Mouse (Mus musculus): Measurements from ENCODE around the gene Nfyb.

Nfyb gene

DNA sequence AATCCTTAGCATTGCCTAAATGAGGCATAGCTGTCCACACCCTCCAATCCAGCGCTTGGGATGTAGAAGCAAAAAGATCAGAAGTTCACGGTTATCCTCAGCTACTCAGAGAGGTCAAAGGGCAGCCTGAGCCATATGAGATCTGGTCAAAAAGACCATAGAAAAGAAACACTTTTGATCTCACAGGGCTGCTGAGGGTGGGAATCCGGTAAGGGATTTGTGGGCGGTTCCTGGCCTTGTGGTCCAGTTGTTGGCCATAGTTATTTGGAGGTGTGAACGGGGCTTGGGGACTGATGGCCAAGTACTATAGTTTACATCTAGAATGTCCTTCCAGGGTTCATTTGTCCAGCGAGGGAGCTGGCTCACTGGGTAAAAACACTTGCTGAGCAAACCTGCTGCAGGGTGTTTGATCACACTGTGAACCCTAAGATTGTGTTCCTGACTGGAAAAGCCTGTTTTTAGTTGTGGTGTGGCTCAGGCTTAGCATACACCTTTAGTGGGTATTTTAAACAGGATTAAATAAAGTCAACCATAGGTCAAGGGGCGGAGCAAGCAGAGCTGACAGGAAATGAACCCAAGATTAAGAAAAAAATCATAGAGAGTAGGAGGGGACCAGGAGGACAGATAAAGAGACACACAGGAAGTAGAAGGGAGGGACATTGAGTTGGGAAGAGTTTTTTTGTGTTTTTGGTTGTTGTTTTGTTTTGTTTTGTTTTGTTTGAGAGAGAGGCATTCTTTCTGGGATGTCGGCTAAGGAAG lies 15.0 kb upstream of the Nfyb start:
- no peak for DNase-seq

DNA sequence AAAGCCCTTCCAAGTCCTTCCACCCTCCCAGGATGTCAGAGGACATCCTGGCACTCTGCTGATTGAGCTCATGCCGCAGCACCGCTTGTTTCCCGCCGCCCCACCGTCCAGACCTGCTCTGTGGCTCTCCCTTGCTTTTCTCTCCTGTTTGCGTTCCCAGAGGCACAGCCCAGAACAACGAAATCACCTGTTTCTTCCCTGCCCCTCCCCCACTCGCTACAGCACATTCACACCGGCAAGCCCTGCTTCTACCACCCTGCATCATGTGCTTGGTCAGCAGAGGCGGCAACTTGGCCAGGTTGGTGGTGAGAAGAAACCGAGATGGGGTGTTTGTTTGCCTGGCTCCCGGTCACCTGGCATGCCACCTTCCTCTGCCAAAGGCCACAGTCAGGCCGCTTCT lies 13.9 kb upstream of the Nfyb start:
- DNase-seq, result peak; percentile 63

DNA sequence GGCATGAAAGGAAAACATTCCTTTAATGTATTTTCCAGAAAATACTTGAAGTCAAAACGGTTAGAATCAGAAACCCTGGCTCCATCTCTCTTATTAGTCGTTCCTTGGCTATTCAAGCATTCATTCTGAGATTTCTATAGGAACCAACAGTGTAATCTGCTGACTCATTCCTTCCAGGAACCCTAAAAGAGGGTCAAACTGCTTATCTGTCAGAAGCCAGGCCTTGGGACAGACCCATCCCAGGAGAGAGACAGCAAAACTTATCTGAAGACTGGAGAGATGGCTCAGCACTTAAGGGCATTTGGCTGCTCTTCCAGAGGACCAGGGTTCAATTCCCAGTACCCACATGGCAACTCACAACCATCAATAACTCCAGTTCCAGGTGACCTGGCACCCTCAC lies 13.1 kb upstream of the Nfyb start:
- DNase-seq, result no peak

DNA sequence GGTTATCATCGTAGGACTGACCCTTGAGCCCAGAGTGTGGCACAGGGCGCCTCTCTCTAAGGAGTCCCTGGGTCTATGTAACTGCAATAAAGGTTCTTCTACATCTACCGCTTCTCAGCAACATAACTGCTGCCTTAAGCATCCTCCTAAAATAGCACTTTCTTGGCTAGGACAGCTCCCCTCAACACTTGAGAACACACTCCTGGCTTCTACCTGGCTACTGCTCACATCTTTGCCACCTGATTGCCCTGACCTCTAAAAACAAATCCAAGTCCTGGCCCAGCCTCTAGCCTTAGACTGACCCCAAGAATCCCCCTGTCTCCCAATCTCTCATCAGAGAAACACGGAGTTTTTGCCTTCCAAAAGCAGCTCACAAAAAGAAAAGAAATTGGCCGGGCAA lies 10.9 kb upstream of the Nfyb start:
- no peak for DNase-seq

DNA sequence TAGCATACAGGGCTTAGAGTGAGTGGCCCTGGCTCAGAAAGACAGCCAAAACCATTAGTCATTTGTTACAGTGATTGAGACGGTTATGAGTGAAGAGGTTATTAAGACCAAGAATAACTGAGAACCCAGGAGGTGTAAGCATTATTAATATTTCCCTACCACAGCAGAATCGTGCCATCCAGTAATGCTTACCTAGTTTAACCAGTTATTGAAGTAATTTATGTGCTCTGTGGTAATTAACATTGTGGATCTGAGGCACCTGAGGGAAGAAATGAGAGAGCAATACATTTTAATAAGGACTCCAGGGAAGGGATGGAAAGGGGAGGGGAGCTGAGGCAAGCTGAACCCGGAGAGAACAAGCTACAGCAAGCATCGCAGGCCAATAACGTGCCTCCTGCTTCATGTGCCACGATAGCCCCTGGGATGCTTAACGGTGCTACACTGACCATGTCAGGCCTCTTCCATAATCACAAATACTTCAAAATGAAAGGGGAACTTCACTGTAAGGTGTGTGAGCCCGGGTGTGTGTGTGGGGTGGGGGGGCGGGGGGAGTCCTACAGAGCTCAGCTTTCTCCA lies 7.7 kb upstream of the Nfyb start:
- DNase-seq, result no peak

DNA sequence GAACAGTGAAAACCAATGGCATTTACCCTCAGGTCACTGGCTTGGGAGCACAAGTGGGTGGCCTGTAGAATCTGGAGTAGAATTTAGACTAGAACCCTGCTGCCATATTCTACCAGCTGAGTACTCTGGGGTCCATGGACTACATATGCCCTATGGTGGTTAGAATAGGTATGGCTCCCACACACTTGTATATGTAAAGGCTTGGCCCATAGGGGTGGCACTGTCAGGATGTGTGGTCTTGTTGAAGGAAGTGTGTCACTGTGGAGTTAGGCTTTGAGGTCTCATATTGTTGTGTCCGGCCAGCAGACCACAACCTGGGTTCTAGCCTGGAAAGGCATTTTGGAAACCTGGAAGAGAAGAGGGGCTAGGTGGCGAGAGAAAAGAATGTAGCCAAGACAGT lies 6.8 kb upstream of the Nfyb start:
- DNase-seq, result no peak

DNA sequence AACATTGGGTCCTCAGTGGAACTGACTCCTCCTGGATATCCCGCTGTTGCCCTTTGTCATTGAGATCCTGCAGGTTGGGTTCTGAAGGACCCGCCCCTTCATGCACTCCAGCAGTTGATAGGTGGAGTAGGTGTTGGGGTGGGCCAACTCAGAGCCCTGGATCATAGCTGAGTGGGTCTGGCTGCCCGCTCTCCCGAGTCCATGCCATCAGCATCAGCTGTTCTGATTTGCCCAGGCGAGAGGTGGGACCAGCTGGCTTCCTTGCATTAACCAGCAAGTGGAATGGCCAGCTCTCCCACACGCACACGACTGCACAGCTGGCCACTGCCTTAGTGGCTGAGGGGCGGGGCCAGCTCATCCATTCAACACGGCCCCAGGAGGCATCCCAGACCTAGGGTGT lies 5.0 kb upstream of the Nfyb start:
- no peak for DNase-seq

DNA sequence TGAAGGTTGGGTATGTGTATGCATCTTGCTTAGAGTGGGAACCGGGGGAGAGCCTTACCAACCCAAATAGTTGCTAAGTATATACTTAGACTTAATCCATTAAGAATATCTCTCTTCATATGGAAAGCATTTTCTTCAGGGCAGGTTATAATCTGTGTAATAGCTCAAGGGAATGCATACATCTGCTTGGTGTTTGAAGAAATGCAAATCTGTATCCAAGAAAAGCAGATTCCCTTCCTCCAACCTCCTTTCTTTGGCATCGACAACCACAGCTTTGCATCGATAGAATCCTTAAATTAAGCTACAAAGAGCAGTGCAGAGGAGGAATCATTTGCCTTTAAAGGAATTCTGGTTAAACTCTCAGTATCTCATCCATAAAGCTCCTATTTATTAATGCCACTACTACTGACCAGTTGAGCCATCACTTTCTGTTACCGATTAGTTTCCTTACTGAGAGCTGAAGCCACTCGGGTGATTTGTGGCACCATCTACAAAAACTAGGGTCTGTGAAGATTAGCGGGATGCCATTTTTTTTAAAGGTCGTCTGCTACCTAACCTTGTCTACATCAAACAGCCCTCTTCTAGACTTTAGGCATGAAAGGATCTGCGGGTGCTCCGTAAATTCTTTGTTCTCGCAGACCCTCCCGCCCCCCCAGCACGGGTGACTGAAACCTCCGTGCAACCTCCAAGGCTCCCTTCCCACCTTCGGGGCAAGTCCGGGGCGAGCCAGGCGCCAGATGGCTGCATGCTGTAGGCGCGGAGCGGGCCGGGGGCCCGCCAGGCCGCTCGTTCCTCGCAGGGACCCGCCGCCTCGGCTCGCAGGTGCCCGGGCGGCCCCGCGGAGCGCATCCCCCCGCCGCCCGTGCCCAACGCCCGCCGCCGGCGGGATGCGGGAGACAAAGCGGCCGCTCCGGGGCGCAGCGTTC lies 925 bp downstream of the Nfyb start:
- peak; percentile 60 for DNase-seq

DNA sequence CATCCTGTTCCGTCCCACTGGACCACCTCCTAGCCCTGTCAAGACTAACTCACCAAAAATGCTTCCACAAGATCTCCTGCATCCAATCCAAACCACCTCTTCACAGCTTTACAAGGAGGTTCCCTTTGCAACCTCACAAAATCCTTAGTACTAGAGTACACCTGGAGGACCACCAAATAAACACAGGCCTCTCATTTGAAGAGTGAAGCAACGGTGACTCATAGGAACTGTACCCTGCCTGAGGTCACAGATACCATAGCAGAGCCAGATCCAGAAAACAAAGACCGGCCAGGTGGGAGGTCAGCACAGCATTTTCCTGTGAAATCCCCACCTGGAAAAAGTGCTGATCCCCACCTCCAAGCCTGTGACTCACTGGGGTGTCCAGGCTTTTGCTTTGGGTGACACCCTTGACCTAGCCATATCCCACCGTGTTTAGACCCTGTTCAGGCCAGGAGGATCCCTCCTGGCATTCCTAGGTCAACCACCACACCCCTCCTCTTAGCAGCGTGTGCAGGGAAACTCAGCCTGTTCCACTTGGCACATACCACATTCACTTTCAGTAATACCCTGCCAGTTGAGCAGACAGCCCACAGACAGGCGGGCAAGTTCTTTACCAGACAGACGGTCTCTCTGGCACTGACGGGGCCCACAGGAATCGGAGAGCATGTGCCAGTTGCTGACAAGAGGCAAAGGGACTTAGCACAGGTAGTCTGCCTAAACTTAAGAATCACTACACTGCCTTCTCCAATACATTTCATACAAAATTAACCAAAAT lies 2.7 kb downstream of the Nfyb start:
- no peak for DNase-seq

DNA sequence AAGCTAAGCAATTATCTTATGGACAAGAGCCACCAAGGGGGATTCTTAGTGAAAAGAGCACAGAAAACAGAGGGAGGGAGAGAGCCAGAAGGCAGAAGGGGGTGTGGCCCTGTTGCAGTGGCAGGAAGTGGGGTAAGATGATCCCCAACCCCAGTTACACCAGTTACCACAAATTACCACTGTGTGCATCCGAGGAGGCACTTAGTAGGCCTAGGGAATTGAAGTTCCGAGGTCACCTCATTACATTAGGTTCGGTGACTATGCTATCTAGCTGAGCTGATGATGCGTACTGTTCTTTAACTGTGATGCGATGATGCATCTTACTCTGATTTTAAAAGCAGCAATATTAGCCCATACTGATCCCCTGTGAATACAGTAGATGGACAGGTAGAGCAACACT lies 4.2 kb downstream of the Nfyb start:
- DNase-seq, result no peak

DNA sequence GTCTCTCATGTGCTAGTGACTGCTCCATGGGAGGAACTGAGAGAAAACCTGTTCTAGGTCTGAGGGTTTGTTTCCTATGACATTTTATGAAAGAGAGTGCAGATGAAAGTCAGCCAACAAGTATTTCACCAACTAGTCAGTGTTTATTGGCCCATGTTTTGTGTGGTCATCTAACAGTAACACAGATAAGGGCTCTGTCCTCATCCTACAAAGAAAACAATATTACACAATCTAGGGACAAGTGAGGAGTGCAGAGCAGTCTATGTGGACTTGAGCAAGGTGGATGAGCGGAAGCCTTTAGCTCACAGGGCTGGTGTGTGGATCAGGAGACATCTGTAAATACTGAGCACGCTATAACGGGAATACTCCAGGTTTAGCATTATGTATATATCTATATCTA lies 5.1 kb downstream of the Nfyb start:
- no peak for DNase-seq

DNA sequence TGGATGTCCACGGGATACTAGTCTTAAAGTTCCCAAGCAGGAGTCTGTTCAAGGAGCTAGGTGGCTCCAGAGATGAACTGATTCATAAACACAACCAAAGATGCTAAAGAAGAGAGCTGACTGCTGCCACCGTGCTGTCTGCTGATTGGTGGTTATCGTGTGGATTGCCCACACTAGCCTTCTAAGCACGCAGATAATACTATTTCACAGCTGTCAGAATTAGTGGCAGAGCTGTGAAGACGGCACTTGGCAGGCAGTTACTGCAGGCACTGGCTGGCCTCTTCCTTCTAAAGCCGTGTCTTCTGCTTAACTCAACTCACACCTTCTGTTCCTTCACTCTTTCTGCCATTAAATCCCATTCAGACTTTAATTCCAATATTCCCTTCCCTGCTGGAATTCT lies 5.6 kb downstream of the Nfyb start:
- DNase-seq, result no peak

DNA sequence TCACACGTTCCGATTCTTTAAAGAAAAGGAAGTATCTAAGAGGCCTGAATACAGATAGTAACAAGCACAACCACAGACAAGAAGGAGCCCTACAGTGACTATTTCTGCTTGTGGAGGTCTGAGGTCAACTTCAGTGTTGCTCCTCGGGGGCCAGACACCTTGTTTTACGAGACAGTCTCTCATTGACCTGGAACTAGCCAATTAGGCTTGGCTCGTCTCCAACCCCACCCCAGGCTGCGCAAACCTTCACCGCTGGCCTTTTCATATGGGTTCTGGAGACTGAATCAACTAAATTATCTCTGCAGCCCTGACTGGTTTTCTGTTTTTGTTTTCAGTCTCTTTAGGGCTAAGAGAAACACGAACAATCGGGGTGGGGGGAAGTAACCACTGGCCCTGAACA lies 6.6 kb downstream of the Nfyb start:
- DNase-seq, result no peak

DNA sequence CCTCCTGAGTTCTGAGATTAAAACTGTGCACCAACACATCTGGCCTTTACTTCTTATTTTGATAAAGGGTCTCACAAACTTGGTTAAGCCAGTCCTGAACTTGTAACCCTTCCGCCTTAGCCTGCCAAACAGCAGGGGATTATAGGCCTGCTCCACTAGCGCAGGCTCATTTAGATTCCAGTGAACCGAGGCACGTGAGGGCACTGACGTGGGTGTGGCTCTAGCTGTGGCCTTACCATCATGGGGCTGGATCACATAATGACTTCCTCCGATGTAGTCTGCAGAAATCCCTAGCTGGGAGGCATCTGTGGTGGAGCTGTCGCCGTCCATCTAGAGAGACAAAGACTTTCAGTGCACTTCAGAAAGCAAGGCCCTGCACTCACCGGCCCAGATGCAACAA lies 7.5 kb downstream of the Nfyb start:
- DNase-seq, result no peak

DNA sequence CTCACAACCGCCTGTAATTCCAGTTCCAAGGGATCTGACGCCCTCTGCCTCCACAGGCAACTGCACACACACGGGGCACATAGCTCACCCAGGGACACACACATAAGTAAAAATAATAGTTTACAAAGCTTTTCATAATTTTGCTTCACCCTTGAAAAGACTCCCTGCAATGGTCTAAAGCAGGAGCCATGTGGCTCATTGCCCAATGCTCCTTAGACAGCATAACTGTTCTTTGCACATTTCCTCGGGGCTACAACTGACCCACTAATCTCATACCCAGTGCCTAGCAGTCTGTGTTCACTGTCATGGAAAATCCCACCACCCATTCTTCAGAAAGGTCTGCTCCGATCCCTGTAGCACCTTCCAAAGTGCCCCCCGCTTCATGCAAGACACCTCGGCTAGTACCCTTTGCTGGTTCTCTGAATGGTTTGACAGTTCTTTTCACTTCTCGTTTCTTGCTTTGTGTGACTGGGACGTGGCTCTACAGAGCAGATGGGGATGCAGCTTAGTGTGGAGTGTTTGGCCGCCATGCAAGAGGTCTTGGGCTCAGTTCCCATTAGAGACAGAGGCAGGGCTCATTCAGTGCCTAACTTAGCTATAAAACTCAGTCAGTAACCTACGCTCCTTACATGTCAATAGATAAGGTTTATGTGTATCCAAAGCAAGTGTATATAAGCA lies 8.6 kb downstream of the Nfyb start:
- no peak for DNase-seq

DNA sequence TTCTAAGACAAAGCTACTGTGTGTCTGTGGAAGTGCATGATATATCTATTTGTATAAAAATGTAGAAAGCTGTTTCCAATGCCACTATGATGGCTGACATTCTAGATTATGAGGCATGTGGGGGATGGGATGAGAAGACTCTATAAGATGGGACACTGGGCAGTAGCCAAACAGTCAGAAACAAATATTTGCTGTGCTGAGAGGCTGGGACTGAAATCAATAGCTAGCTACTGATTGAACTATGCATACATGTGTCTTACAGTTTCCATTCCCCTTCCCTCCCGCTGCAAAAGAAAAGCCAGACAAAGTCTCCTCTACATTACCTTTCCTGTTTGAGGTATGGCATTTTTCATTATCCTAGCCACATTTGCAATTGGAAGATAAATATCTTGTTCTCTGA lies 9.3 kb downstream of the Nfyb start:
- DNase-seq, result no peak

DNA sequence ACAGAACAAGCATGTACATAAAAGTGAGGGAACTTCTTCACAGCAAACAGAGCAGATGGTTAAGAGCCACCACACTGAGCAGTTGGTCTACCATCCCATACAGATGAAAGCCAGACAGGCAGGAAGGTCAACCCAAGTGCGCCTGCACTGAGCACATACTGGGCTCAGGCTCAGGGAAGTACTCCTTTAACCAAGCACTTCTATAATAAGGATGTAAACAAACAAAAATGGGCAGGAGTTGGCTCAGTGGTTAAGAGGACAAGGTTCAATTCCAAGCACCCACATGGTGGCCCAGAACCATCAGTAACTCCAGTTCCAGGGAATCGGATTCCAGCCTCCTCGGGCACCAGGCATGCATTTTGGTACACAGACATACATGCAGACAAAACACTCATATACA lies 11.0 kb downstream of the Nfyb start:
- no peak for DNase-seq

DNA sequence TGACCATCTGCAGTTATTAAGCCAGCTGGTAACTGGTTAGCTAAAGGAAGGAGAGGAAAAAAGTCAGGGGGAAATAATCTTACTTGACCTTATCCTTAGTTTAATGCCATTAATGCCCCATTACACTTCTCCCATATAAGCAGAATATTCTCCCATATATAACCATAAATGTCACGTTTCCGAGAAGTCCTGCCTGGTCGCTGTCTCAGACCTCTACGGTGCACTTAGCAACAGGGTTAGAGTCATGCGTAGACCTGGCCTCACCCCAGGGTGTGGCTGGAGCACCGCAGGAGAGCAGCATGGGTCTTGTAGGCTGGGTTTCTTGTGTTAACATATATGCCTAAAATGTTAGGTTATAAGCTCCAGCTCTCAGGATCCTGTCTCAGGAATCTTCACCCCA lies 13.2 kb downstream of the Nfyb start:
- DNase-seq, result no peak

DNA sequence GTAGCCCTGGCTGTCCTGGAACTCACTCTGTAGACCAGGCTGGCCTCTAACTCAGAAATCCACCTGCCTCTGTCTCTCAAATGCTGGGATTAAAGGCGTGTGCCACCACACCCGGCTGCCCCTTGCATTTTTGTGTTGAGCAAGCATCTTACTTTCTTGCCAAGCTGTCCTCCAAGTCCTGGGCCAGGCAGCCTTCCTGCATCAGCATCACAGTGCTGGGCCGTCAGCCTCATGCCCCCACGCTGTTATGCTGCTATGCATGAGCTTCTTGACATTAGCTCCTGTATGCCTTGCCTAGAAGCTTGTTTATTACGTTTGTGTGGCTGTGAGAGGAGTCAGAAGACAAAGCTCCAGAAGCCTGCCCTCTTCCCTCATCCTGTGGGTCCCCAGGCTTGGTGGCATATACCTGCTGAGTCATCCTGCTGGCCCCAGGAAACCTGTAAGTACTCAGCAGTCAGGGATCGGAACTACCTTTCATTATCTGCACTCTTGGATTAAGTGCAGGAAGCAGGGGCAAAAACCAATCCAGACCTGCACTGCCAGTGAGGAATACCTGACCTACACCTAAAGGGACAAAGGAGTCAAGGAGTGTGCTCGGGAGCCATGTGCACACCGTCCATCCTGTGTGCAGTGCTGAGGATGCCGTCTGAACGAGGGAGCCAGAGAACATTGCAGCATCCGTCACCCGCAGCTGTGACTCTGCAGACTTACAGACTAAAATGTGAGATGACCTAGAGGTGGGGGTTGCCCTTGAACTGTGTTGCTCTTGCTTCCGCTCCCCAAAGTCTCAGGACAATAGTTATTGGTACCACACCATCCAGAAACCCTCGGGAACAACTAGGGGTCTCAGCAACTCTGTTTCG lies 16.7 kb downstream of the Nfyb start:
- no peak for DNase-seq

DNA sequence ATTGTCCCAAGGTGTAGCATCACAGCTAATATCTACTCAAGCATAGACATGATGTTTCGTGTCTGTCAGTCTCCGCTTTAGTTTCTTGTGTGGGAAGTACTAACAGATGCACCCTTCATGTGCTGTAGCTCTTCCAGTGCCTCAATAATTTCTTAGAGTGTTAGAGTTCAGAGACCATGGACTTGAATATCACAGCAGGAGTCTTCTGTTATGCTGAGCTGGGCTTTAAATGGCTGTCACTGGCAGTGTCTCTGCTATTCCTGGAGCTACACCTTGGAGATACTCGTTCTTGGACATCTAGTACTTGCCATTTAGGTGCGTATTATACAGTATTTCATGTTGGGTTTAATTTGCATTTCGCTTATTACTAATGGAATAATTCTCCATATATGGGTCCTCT lies 18.6 kb downstream of the Nfyb start:
- DNase-seq, result no peak

DNA sequence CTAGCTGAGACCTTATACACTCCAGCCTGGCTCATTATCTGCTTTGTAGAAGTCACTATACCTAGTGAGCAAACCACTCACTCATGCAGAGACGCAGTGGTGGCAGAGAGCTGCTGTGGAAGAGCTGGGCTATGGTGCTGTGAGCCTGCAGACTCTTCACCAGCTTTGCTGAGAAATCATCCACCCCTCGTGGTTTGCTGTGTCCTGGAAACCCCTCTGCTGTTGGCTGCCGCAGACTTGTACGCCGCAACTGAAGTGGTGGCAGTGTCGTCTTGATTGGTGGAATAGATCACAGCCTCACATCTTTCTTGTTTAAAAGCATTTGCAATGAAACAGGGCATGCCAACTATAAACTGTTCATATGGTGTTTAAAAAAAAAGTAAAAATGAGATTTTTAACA lies 19.6 kb downstream of the Nfyb start:
- no peak for DNase-seq

DNA sequence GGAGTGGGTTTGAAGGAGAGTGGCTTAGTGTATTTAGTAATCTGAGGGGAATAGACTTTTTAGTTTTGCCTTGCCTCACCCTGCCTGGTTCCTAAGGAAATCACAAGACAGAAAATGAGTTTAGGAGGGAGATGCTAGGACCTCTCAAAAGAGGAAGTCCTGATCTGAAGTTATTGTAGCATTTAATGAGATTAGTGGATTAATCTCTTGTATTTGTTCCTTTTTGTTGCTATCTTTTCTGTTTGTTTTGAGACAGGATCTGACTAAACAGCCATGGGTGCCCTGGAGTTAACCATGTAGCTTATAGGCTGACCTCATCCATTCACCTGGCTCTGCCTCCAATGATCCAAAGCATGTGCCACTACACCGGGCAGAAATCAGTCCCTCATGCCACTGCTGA lies 21.4 kb downstream of the Nfyb start:
- DNase-seq, result no peak

Data from kidney, postnatal 10 days (tissue).